Mouse (Mus musculus) heart, adult 11 months (tissue): ENCODE measurements around the gene Utrn.

Experiments
- DNase-seq: peaks from one replicate; pipeline ENCODE4 v3.0.0; 2022

Utrn gene

DNA sequence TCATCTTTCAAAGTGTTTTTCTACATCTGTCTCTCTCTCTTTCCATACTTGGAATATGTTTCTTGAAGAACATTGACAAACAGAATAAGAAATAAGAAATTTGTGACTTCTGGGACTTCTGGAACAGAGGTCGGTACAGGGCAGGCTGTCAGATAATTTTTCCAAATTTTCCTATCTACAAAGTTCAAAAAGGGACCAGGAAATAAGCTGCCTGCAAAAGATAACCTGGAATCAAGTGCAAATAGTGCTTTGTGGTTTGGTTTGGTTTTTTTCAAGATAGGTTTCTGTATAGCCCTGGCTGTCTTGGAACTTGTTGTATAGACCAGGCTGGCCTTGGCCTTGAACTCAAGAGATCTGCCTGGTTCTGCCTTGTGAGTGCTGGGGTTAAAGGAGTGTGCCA, 490.0 kb downstream of the Utrn start:
- DNase-seq, result no peak

DNA sequence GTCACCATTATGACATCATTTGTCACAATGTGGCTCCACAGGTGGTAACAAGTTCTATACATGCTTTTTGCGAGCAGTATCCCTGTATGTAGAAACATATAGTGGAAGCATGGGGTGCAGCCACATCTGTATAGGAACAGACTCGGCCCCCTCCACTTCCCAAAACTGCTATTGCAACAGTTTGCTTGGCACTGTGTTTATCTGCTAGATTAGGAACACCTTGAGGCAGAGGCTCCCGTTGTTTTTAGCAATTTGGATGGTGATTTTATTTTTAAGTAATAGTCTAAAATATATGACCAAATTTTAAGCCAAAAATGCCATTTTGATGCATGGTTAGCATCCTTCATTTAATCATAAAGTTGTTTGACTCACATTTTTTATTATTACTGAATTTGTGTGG, 491.4 kb downstream of the Utrn start:
- no peak for DNase-seq

DNA sequence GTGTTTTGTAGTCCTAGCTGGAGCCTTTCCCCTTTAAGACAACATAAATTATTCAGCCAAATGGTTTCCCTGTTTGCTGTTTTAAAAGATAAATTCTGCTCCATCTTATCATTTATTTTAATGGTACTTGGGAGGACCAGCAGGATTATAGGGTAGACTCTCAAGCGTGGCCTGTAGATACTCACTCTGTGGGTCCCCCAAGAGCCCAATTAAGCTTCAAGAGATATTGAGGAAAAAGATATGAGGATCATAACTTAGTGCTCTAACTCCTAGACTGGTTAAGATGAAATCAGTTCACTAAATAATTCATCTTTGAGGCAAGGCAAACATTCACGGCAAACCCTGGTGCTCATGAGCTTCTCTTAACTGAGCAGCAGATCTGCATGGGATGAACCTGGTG, 493.1 kb downstream of the Utrn start:
- DNase-seq, result no peak

DNA sequence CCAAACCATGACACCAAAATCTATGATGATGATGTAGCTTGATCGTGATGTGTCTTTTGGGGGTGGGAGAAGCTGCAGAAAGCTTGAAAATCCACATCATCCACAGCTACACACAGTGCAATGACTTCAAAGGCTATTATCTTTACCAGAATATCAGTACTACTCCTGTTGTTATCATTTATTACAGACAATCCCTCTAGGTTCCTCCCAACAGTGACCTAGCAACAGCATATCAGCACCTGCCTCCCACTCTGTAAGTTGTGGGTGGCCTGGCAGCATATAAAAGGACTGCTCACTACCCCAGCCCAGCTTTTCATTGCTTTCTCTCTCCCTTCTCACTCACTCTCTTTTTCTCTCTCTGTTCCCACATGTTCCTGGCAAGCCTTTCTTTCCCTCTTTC, 494.4 kb downstream of the Utrn start:
- no peak for DNase-seq

DNA sequence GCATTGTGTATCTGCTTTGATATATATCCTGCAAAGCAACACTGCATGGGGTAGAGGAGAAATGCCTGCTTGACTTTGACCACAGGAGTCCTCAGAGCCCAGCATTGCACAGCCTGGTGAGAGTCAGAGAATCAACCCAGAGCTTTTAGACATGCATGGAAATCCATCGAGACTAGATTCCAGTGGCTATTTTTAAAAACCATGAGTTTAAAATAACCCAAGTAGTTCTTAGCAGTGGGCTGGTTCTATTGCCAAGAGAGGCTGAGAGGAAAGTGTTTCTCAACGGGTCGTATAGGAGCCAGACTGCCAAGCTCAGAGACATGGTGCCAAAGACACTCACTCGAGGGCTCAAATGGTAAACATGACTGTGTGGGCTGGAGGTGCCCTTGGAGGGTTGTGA, 514.6 kb downstream of the Utrn start:
- peak; percentile 97 for DNase-seq

DNA sequence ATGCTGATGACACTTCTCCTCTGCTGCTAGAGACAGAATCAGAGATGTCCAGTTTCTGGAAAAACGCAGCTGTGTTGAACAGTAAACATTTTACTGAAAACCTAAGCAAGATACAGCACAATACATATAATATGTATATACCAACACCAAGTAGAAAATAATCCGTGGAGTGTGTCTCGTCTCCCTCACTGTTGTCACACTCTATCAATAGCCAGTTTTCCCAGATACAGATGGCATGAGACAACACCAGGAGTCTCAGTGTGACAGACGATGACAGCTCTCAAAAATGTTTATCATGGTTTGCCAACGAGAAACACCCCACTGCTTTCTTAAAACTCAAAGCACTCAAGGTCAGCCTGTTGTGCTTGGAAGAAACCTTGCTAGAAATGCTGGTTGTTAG, 515.1 kb downstream of the Utrn start:
- DNase-seq, result no peak

DNA sequence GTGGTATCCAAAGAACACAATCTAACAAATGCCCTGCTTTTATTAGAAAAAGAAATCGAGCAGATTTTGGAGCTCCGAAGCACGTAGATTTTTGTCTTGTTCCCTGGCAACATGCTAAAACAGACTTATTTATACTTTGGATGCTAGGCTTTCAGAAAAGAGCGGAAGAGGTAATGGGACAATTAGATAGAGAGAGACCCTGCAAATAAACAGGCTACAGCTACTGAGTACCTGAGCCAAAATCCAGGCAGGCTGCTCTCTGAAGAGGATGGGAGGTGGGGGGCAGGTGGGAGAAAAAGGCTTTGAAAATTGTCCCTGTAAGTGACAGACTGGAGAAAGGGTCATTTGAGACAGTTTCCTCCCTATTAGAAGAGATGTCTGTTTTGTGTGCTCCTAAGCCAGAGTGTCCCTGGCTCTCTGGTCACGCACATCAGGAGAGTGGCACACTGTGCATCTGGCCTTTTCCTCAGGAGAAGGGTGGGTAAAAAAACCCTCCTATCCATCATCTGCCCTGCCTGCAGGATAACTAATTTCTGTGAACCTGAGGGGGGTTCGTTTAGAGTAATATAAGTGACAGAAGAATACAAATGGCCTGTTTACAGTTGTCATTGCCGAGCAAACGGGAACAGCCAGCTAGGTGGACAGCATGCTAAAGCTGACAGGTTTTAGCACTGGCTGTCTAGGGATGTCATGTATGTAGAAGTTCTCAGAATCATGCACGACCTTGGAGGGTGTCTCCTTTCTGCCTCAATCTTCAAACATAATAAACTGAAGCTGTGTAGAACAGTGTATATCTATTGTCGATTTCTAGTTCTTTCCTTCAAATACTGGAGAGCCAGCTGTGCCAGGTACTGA, 529.2 kb downstream of the Utrn start:
- DNase-seq, result no peak

DNA sequence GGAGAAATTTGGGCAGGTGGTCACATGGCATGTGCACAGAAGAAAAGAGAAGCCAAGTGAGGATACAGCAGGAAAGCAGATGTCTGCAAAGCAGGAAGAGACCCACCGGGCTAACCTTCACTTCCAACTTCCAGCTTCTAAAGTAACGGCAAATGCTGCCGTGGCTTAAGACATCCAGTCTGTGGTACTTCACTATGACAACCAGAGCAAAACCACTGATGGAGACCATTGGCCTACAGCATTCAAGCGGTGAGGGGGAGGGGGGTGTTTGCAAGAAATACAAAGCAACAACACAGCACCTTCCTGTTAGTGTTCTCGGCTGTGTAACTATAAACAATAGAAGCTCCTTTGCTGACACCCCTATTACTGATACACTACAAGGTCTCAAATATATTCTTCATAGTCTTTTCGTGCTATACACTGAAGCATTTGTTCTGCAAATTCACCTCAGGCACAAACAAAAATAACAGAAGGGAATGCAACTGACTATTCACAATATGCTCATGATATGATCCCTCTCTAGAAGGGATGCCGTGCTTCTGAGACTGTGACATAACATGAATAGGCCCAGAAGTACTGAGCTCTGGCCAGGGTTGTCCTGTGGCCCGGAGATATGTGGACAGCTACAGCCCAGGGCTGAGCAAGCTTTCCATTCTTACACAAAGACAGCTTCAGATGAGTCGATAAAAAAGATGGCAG, 530.0 kb downstream of the Utrn start:
- DNase-seq, result no peak
